Mouse (Mus musculus): ENCODE measurements around the gene Traf3ip2. TPM values are rescaled to one million over a fixed set of nuclear protein-coding genes. Genes with fewer than 3 reads are reported as not detected.

Traf3ip2 gene
- polyA plus RNA-seq (2014; fragmentation: Nextera tagmentation; extraction: Ambion mirVana): 12.5 and 15.9 TPM in 2 replicates

- peak within 1 kb of the TSS; percentile 18 for H3K4me3 ChIP-seq (ENCODE audit: low read depth, low read length)
- peak within 1 kb of the TSS; percentile 51 for H3K9ac ChIP-seq (replicated peaks; ENCODE audit: low read length)
- no peak for DNase-seq (ENCODE audit: low spot score)
- no peaks in the 10 kb centered on the region for H3K36me3 ChIP-seq (replicated peaks; ENCODE audit: control insufficient read depth, insufficient read depth, low read depth, low read length)
- peak within 1 kb of the TSS; percentile 77 for H3K27ac ChIP-seq (replicated peaks; ENCODE audit: low read depth, low read length)
- no peak; the same call in 1 of the 2 replicates for ATAC-seq (replicated peaks; ENCODE audit: insufficient number of reproducible peaks, low FRiP score, low TSS enrichment, low read depth)
- peak within 1 kb of the TSS; percentile 42 for H3K4me2 ChIP-seq (ENCODE audit: low read depth, low read length)
- no peaks in the 10 kb centered on the region for H3K9me3 ChIP-seq (replicated peaks; ENCODE audit: control insufficient read depth, low read length)
- H3K27me3 ChIP-seq (ENCODE audit: control insufficient read depth, insufficient read depth, low read length): no peaks in the 10 kb centered on the region
- WGBS: 41% methylated on average over 4 of the region's 4 CpGs
- peaks cover 2% of the 10 kb centered on the region; the same call in 1 of the 2 replicates for H3K4me1 ChIP-seq (ENCODE audit: control insufficient read depth, insufficient read depth, low read length)
These were observed at the start of gene Traf3ip2 for GRCm38 (mm10) chr10:39612633-39612988. Gene Traf3ip2 (plus strand): TSS chr10:39612934.

GRCm38 (mm10) chr10:39563552-39564223 lies 49.0 kb upstream of the Traf3ip2 start:
- no peaks in the 10 kb centered on the region for H3K9me3 ChIP-seq (replicated peaks; ENCODE audit: control insufficient read depth, low read length)
- H3K36me3 ChIP-seq (replicated peaks; ENCODE audit: control insufficient read depth, insufficient read depth, low read depth, low read length): no peaks in the 10 kb centered on the region
- peak overlapping the region; percentile 57 for H3K27ac ChIP-seq (replicated peaks; ENCODE audit: low read depth, low read length)
- no peaks in the 10 kb centered on the region for H3K27me3 ChIP-seq (ENCODE audit: control insufficient read depth, insufficient read depth, low read length)
- WGBS: 35% methylated on average over 24 of the region's 24 CpGs
- no peak overlapping the region for H3K4me3 ChIP-seq (ENCODE audit: low read depth, low read length)
- H3K4me1 ChIP-seq (ENCODE audit: control insufficient read depth, insufficient read depth, low read length): peaks cover 6% of the 10 kb centered on the region
- peak overlapping the region; percentile 43 for H3K9ac ChIP-seq (replicated peaks; ENCODE audit: low read length)
- peak; percentile 49; the same call in 1 of the 2 replicates for ATAC-seq (replicated peaks; ENCODE audit: insufficient number of reproducible peaks, low FRiP score, low TSS enrichment, low read depth)
- DNase-seq (ENCODE audit: low spot score): peak; percentile 54
- H3K4me2 ChIP-seq (ENCODE audit: low read depth, low read length): no peak overlapping the region

GRCm38 (mm10) chr10:39566901-39567300 lies 45.8 kb upstream of the Traf3ip2 start:
- Histone ChIP-seq H3K27me3 (ENCODE audit: control insufficient read depth, insufficient read depth, low read length) (no peaks in the 10 kb centered on the region), H3K4me1 (ENCODE audit: control insufficient read depth, insufficient read depth, low read length) (peaks cover 6% of the 10 kb centered on the region), H3K9ac (replicated peaks; ENCODE audit: low read length) (no peak overlapping the region), H3K4me3 (ENCODE audit: low read depth, low read length) (no peak overlapping the region), H3K36me3 (replicated peaks; ENCODE audit: control insufficient read depth, insufficient read depth, low read depth, low read length) (no peaks in the 10 kb centered on the region), H3K27ac (replicated peaks; ENCODE audit: low read depth, low read length) (no peak overlapping the region), H3K9me3 (replicated peaks; ENCODE audit: control insufficient read depth, low read length) (no peaks in the 10 kb centered on the region), H3K4me2 (ENCODE audit: low read depth, low read length) (no peak overlapping the region)
- no peak for DNase-seq (ENCODE audit: low spot score)
- 88% methylated on average over 12 of the region's 12 CpGs for WGBS
- ATAC-seq (replicated peaks; ENCODE audit: insufficient number of reproducible peaks, low FRiP score, low TSS enrichment, low read depth): no peak

- H3K9me3 ChIP-seq (replicated peaks; ENCODE audit: control insufficient read depth, low read length): no peaks in the 10 kb centered on the region
- H3K36me3 ChIP-seq (replicated peaks; ENCODE audit: control insufficient read depth, insufficient read depth, low read depth, low read length): no peaks in the 10 kb centered on the region
- no peak for DNase-seq (ENCODE audit: low spot score)
- ATAC-seq (replicated peaks; ENCODE audit: insufficient number of reproducible peaks, low FRiP score, low TSS enrichment, low read depth): no peak
- no peaks in the 10 kb centered on the region for H3K27me3 ChIP-seq (ENCODE audit: control insufficient read depth, insufficient read depth, low read length)
- 91% methylated on average over 4 of the region's 4 CpGs for WGBS
- H3K27ac ChIP-seq (replicated peaks; ENCODE audit: low read depth, low read length): no peak overlapping the region
- no peaks in the 10 kb centered on the region for H3K4me1 ChIP-seq (ENCODE audit: control insufficient read depth, insufficient read depth, low read length)
- no peak overlapping the region for H3K4me3 ChIP-seq (ENCODE audit: low read depth, low read length)
- H3K4me2 ChIP-seq (ENCODE audit: low read depth, low read length): no peak overlapping the region
- H3K9ac ChIP-seq (replicated peaks; ENCODE audit: low read length): no peak overlapping the region
These were observed 43.7 kb upstream of the Traf3ip2 start for GRCm38 (mm10) chr10:39568991-39569390.

GRCm38 (mm10) chr10:39571011-39571410 lies 41.7 kb upstream of the Traf3ip2 start:
- 65% methylated on average over 7 of the region's 7 CpGs for WGBS
- Histone ChIP-seq H3K4me3 (ENCODE audit: low read depth, low read length) (no peak overlapping the region), H3K4me1 (ENCODE audit: control insufficient read depth, insufficient read depth, low read length) (no peaks in the 10 kb centered on the region), H3K27me3 (ENCODE audit: control insufficient read depth, insufficient read depth, low read length) (no peaks in the 10 kb centered on the region), H3K36me3 (replicated peaks; ENCODE audit: control insufficient read depth, insufficient read depth, low read depth, low read length) (no peaks in the 10 kb centered on the region), H3K4me2 (ENCODE audit: low read depth, low read length) (no peak overlapping the region), H3K9ac (replicated peaks; ENCODE audit: low read length) (no peak overlapping the region), H3K27ac (replicated peaks; ENCODE audit: low read depth, low read length) (no peak overlapping the region), H3K9me3 (replicated peaks; ENCODE audit: control insufficient read depth, low read length) (no peaks in the 10 kb centered on the region)
- ATAC-seq (replicated peaks; ENCODE audit: insufficient number of reproducible peaks, low FRiP score, low TSS enrichment, low read depth) (no peak), DNase-seq (ENCODE audit: low spot score) (no peak)

GRCm38 (mm10) chr10:39572050-39572671 lies 40.6 kb upstream of the Traf3ip2 start:
- no peak overlapping the region for H3K27ac ChIP-seq (replicated peaks; ENCODE audit: low read depth, low read length)
- ATAC-seq (replicated peaks; ENCODE audit: insufficient number of reproducible peaks, low FRiP score, low TSS enrichment, low read depth) (no peak), DNase-seq (ENCODE audit: low spot score) (no peak)
- H3K36me3 ChIP-seq (replicated peaks; ENCODE audit: control insufficient read depth, insufficient read depth, low read depth, low read length): no peaks in the 10 kb centered on the region
- H3K4me1 ChIP-seq (ENCODE audit: control insufficient read depth, insufficient read depth, low read length): no peaks in the 10 kb centered on the region
- H3K4me3 ChIP-seq (ENCODE audit: low read depth, low read length): no peak overlapping the region
- no peaks in the 10 kb centered on the region for H3K27me3 ChIP-seq (ENCODE audit: control insufficient read depth, insufficient read depth, low read length)
- H3K9me3 ChIP-seq (replicated peaks; ENCODE audit: control insufficient read depth, low read length): no peaks in the 10 kb centered on the region
- H3K4me2 ChIP-seq (ENCODE audit: low read depth, low read length): no peak overlapping the region
- WGBS: 69% methylated on average over 9 of the region's 9 CpGs
- H3K9ac ChIP-seq (replicated peaks; ENCODE audit: low read length): no peak overlapping the region

GRCm38 (mm10) chr10:39572672-39573051 lies 40.1 kb upstream of the Traf3ip2 start:
- Histone ChIP-seq H3K4me2 (ENCODE audit: low read depth, low read length) (no peak overlapping the region), H3K9me3 (replicated peaks; ENCODE audit: control insufficient read depth, low read length) (no peaks in the 10 kb centered on the region), H3K9ac (replicated peaks; ENCODE audit: low read length) (no peak overlapping the region), H3K4me3 (ENCODE audit: low read depth, low read length) (no peak overlapping the region), H3K27ac (replicated peaks; ENCODE audit: low read depth, low read length) (no peak overlapping the region), H3K4me1 (ENCODE audit: control insufficient read depth, insufficient read depth, low read length) (no peaks in the 10 kb centered on the region), H3K27me3 (ENCODE audit: control insufficient read depth, insufficient read depth, low read length) (no peaks in the 10 kb centered on the region), H3K36me3 (replicated peaks; ENCODE audit: control insufficient read depth, insufficient read depth, low read depth, low read length) (no peaks in the 10 kb centered on the region)
- DNase-seq (ENCODE audit: low spot score): no peak
- ATAC-seq (replicated peaks; ENCODE audit: insufficient number of reproducible peaks, low FRiP score, low TSS enrichment, low read depth): no peak
- 55% methylated on average over 6 of the region's 6 CpGs for WGBS

GRCm38 (mm10) chr10:39576466-39576865 lies 36.3 kb upstream of the Traf3ip2 start:
- WGBS: 90% methylated on average over 6 of the region's 6 CpGs
- H3K4me3 ChIP-seq (ENCODE audit: low read depth, low read length): no peak overlapping the region
- no peak for DNase-seq (ENCODE audit: low spot score)
- H3K4me1 ChIP-seq (ENCODE audit: control insufficient read depth, insufficient read depth, low read length): peaks cover 3% of the 10 kb centered on the region; the same call in 1 of the 2 replicates
- H3K27ac ChIP-seq (replicated peaks; ENCODE audit: low read depth, low read length): no peak overlapping the region
- H3K9me3 ChIP-seq (replicated peaks; ENCODE audit: control insufficient read depth, low read length): no peaks in the 10 kb centered on the region
- H3K9ac ChIP-seq (replicated peaks; ENCODE audit: low read length): no peak overlapping the region
- ATAC-seq (replicated peaks; ENCODE audit: insufficient number of reproducible peaks, low FRiP score, low TSS enrichment, low read depth): no peak
- H3K27me3 ChIP-seq (ENCODE audit: control insufficient read depth, insufficient read depth, low read length): no peaks in the 10 kb centered on the region
- no peaks in the 10 kb centered on the region for H3K36me3 ChIP-seq (replicated peaks; ENCODE audit: control insufficient read depth, insufficient read depth, low read depth, low read length)
- H3K4me2 ChIP-seq (ENCODE audit: low read depth, low read length): no peak overlapping the region

Measured in embryonic facial prominence, embryonic 11.5 days (tissue).